Mouse (Mus musculus): ENCODE measurements around the gene Crip3.

Crip3 gene

GRCm38 (mm10) chr17:46428761-46429414 lies at the start of gene Crip3:
Gene Crip3, plus strand, starts transcription at chr17:46428926.
- CTCF ChIA-PET, result interaction anchor here (0.6 kb wide), 2 partner anchors 126 to 869 kb away, joined by 3 read pairs; no protein-coding TSS in a partner anchor

DNA sequence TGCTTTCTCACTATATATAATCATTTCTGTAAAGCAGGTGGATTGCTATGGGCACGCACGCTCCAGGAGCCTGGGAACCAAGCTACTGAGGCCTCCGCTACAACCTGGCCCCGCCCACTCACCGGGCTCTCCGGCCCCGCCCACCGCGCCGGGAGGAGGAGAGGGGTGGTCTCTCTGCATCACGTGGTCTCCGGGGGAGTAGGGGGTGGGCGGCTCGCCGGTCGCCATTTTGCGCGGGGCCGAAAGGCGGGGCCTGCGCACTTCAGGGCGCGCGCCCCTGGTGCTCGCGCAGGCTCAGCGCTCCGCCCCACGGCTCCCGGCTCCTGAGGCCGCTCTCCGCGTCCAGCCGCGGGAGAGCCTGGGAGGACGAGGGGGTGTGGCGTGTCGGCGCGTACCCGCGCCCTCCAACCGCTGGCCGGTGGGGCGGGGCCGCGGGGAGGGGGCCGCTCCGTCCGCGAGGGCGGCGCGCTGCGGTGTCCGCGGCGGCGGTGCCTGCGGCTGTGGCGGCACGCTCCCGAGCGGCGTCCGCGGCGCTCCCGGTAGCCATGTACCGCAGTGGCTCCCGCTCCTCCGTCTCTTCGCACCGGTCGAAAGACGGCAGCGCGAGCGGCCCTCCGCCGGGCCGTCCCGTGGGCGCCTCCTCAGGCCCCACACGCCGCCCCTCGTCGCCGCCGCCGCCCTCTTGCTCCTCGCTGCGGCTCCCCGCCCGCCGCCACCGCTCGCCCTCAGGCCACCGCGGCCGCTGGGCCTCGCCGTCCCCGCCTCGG lies 45.2 kb upstream of the Crip3 start, which contains the start of gene Zfp318:
Zfp318 (plus strand) TSS at position 438 of the 767 bp plus-strand sequence.
- CTCF ChIA-PET, result no interaction called here

DNA sequence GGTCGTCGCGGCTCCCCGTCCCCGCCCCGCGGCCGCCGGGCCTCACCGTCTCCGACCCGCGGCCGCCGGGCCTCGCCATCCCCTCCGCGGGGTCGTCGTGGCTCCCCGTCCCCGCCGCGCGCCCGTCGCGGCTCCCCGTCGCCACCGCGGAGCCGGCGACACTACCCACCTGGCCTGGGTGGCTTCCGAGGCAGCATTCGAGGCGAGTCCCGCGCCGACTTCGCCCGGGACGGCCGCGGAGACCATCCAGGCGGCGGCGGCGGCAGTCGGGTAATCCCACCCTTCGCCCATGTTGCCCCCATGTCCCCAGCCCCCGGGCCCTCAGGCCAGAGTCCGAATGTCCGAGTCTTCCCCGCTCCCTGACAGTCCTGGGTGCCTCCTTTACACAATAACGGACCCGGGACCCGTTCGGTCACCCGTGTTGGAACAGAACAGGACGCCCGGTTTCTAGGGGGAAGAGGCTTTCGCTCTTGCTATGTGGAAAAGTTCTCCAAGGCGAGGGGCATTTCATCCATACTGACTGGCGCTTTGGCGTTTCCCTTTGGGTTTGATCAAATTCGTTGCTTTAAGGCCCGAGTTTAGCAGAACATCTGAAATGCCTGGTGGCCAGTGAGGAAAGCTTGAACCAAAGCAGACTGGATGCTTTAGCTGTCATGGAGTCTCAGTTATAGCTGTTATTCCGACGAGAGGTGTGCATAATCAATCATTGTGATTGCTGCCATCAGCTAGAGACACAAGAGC lies 44.5 kb upstream of the Crip3 start:
- CTCF ChIA-PET, result no interaction called here

DNA sequence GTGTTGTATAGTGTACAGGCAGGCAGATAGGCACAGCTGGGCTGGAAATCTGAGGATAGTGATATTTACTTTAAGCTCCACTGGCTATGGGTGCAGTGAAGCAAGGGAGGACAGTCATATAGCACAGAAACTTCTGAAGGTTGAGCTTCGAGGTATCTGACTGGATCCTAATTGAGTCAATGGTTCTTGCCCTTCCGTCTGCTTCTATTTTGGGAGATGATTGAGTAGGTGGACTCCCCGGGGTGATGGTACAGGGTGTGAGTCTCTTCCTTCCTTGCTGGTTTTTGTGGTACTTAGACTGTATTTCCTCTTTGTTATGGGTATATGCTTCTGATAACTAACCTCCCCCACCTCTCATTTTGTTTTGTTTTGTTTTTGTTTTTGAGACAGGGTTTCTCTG lies 40.5 kb upstream of the Crip3 start:
- CTCF ChIA-PET, result no interaction called here

- CTCF ChIA-PET, result interaction anchor here (0.5 kb wide), 1 partner anchor 27 kb away, joined by 3 read pairs; no protein-coding TSS in a partner anchor
These were observed 35.7 kb upstream of the Crip3 start for GRCm38 (mm10) chr17:46393012-46393411.

GRCm38 (mm10) chr17:46394631-46395030 lies 34.1 kb upstream of the Crip3 start:
- CTCF ChIA-PET, result no interaction called here

GRCm38 (mm10) chr17:46408478-46408877 lies 20.2 kb upstream of the Crip3 start:
- CTCF ChIA-PET, result interaction anchor here (1.2 kb wide), 1 partner anchor 36 kb away, joined by 5 read pairs; no protein-coding TSS in a partner anchor

DNA sequence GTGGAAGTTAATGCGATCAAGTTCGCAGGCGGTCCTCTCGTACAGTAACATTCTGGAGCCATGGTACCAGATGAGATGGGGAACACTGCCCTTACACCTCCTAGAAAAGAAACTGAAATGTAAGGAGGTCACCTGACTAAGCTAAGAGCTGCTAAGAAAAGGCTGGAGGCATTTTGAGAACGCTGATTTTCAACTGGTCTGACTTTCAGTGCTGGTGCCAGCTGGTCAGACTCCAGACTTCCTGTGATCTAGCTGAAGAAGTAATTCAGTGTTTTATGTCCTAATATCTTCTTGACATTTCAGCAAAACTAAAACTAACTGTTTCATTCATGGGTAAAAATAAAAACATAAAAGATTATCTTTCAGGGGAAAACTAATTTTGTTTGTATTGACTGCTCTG lies 10.1 kb upstream of the Crip3 start:
- CTCF ChIA-PET, result no interaction called here

DNA sequence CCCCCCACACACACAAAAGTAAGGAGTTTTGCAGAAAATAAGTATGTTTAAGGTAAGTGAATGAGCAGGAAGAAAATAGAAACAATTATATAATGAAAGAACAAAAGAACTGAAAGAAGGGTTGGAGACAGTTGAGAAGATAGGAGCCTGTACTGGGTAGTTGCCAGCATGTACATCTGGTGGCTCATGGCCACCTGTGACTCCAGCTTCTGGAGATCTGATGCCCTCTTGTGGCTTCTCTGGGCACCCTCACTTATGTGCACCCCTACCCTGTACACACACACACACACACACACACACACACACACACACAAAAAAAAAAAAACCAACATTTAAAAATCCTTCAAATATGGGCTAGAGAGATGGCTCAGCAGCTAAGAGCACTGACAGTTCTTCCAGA lies 9.0 kb upstream of the Crip3 start:
- CTCF ChIA-PET, result interaction anchor here (0.6 to 1.0 kb wide), 2 partner anchors 10 to 27 kb away, joined by 3 read pairs; no protein-coding TSS in a partner anchor

GRCm38 (mm10) chr17:46426496-46426895 lies 2.2 kb upstream of the Crip3 start:
- CTCF ChIA-PET, result no interaction called here

DNA sequence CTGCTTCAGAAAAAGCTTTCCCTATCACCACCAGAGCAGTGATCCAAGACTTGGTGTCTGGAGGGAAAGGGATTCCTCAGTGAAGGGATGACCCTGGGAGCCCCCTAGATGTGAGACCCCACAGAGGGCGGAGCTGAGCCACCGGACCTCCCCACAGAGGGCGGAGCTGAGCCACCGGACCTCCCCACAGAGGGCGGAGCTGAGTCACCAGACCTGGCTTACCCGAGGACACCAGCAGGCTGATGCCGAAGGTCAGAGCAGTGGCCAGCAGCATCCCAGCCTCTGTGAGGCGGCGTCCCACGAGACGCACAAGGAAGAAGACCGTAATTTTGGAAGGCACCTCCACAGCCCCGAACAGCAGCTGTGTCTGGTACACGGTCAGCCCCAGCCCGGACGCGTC lies 4.9 kb downstream of the Crip3 start:
- CTCF ChIA-PET, result no interaction called here

- CTCF ChIA-PET, result no interaction called here
These were observed 8.1 kb downstream of the Crip3 start for GRCm38 (mm10) chr17:46436672-46437366.

DNA sequence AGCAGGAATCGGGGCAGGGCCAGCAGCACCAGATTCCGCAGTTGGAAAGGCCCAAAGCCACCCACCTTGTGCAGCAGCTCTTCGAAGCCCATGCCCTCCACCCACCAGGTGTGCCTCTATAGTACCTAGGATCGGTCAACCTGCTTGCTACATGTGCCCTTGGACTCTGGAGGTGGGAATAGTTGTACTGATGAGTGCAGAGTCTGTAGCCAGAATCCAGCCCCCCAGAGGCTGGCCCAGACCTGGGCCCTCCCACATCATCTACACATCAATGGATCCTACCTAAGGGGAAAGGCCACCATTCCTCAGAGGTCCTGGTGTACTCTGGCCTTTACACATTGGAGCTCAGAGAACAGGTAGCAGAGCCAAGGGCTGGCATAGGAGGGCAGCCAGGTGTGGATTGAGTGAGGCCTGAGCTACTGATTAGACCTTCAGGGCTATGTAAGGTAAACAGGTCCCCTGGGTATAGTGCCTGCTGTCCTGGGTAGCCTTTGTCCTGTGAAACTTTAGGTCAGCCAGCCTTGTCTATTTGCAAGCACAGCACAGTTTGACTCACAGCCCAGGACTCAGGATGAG lies 9.7 kb downstream of the Crip3 start, which contains the start of gene Slc22a7:
Slc22a7 (minus strand) TSS at position 160 of the 576 bp plus-strand sequence.
- CTCF ChIA-PET, result no interaction called here

GRCm38 (mm10) chr17:46439176-46439575 lies 10.4 kb downstream of the Crip3 start:
- CTCF ChIA-PET, result no interaction called here

- CTCF ChIA-PET, result no interaction called here
These were observed 16.3 kb downstream of the Crip3 start for GRCm38 (mm10) chr17:46444839-46445579.

DNA sequence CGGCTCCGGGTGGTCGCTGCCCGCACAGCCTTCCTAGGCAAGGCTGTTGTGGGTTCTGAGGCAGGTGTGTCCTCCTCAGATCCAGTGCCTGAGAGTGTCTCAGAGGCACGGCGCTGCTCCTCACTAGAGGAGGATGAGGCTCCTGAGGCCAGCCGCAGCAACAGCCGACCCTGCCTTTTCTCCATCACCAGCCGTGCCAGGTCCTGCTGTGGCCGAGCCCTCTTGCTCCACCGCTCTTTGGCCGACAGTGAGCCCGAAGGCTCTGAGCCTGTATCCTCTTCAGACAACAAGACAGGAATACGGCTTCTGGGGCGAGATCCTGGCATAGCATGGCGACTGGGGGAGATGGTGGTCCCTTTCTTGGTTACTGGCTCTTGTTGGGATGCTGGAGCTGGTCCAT lies 17.5 kb downstream of the Crip3 start:
- CTCF ChIA-PET, result no interaction called here

GRCm38 (mm10) chr17:46452683-46453082 lies 24.0 kb downstream of the Crip3 start:
- CTCF ChIA-PET, result no interaction called here

- CTCF ChIA-PET, result no interaction called here
These were observed 24.7 kb downstream of the Crip3 start for GRCm38 (mm10) chr17:46453302-46453948.

- CTCF ChIA-PET, result interaction anchor here (0.6 kb wide), 1 partner anchor 1094 kb away, joined by 5 read pairs; no protein-coding TSS in a partner anchor
These were observed 25.3 kb downstream of the Crip3 start for GRCm38 (mm10) chr17:46453970-46454411.

DNA sequence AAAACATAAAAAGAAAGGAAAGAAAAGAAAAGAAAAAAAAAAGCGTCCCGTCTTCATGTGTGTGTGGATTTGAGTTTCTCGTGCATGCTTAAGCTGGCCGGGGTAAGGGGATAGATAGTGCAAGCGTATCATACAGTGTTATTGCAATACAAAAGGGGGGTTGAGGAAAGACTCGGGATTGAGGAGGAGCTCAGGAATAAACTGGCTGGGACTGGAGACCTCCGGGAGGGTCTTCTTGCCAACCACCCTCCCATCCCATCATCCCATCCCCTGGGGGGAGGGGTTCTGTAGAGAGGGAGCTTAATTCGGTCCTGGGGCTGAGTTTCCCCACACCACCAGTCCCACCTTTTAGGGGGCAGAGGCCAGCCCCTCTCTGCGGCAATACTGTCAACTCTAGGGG lies 25.8 kb downstream of the Crip3 start:
- CTCF ChIA-PET, result interaction anchor here (0.6 kb wide), 1 partner anchor 1093 kb away, joined by 5 read pairs; no protein-coding TSS in a partner anchor
